Mouse (Mus musculus) heart, postnatal 14 days (tissue): ENCODE results near the gene Farsa. TPM values are rescaled to one million over a fixed set of nuclear protein-coding genes. Genes with fewer than 3 reads are reported as not detected.

ENCODE experiments used
- DNase-seq, 2 experiments: peaks; one replicate each; pipeline ENCODE4 v3.0.0; 2021 to 2022
- intact Hi-C: fragments of 180-260 bp; cut with DNase I; formaldehyde crosslinking; loops from one replicate; pipeline ENCODE4 v1.15.1; 2025
- total RNA-seq, 2 experiments: library from RNA; stranded (reverse); gene quantifications; 2 replicates each; pipeline ENCODE4 v1.2.3; 2021

The Farsa gene
- total RNA-seq, 2 experiments from 2014 or later, result 23.7 to 27.8 TPM

- intact Hi-C loops, result loop anchor here (2.0 kb wide), 1 partner anchor 55 kb away; no protein-coding TSS in a partner anchor
- no peak for DNase-seq
These were observed 8.9 kb upstream of the Farsa start for GRCm38 (mm10) chr8:84847684-84848435.

- intact Hi-C loops, result no loop called here
- no peak for DNase-seq
These were observed 355 bp upstream of the Farsa start for GRCm38 (mm10) chr8:84856434-84856833.

GRCm38 (mm10) chr8:84871376-84872308 is 14.9 kb downstream of the Farsa start, which contains the start of gene Syce2:
TSS of gene Syce2 (plus strand) at chr8:84872111.
- intact Hi-C loops, result no loop called here
- peak; percentile 78 to 86 for DNase-seq

- intact Hi-C loops, result no loop called here
These were observed 15.6 kb downstream of the Farsa start for GRCm38 (mm10) chr8:84872309-84872965.

GRCm38 (mm10) chr8:84873016-84873415 is 16.2 kb downstream of the Farsa start:
- DNase-seq, result no peak

More at GRCm38 (mm10) chr8:84872309-84872965, 15.6 kb downstream of the Farsa start:
- peak; percentile 26 to 30 for DNase-seq

GRCm38 (mm10) chr8:84874339-84874738 is 17.6 kb downstream of the Farsa start:
- no peak for DNase-seq
- intact Hi-C loops, result no loop called here

More at GRCm38 (mm10) chr8:84873016-84873415, 16.2 kb downstream of the Farsa start:
- intact Hi-C loops, result no loop called here

GRCm38 (mm10) chr8:84877297-84878035 is 20.7 kb downstream of the Farsa start:
- no peak for DNase-seq
- intact Hi-C loops, result no loop called here

GRCm38 (mm10) chr8:84878915-84879314 is 22.1 kb downstream of the Farsa start:
- DNase-seq, result no peak
- intact Hi-C loops, result no loop called here

GRCm38 (mm10) chr8:84884728-84885127 is 27.9 kb downstream of the Farsa start:
- intact Hi-C loops, result no loop called here
- DNase-seq, result no peak

GRCm38 (mm10) chr8:84888280-84888679 is 31.5 kb downstream of the Farsa start:
- DNase-seq, result no peak
- intact Hi-C loops, result no loop called here

GRCm38 (mm10) chr8:84889141-84889540 is 32.4 kb downstream of the Farsa start:
- no peak for DNase-seq
- intact Hi-C loops, result no loop called here

GRCm38 (mm10) chr8:84892993-84893708 is 36.4 kb downstream of the Farsa start:
- intact Hi-C loops, result no loop called here
- DNase-seq, result no peak

GRCm38 (mm10) chr8:84893709-84894134 is 36.9 kb downstream of the Farsa start, which contains the start of gene Gcdh:
TSS of gene Gcdh (minus strand) at chr8:84893921.
- DNase-seq, result peak; percentile 87 to 90
- intact Hi-C loops, result no loop called here

- no peak for DNase-seq
- intact Hi-C loops, result no loop called here
These were observed 39.2 kb downstream of the Farsa start for GRCm38 (mm10) chr8:84895963-84896362.

- no peak for DNase-seq
- intact Hi-C loops, result no loop called here
These were observed 44.3 kb downstream of the Farsa start for GRCm38 (mm10) chr8:84901071-84901470.

- DNase-seq, result no peak
- intact Hi-C loops, result loop anchor here (2.0 kb wide), 1 partner anchor 55 kb away; the partner anchor contains the start of gene Calr
These were observed 45.0 kb downstream of the Farsa start, which contains the start of gene Klf1 for GRCm38 (mm10) chr8:84901752-84902151. TSS of gene Klf1 (plus strand) at chr8:84901928.

GRCm38 (mm10) chr8:84902367-84902919 is 45.7 kb downstream of the Farsa start:
- intact Hi-C loops, result loop anchor here (2.0 kb wide), 1 partner anchor 56 kb away; the partner anchor contains the start of gene Calr
- no peak for DNase-seq

- DNase-seq, result peak; percentile 94 to 96
- intact Hi-C loops, result loop anchor here (2.0 kb wide), 1 partner anchor 56 kb away; the partner anchor contains the start of gene Calr
These were observed 46.3 kb downstream of the Farsa start for GRCm38 (mm10) chr8:84902920-84903661.
